Mouse (Mus musculus) heart, postnatal 10 days (tissue): ENCODE measurements around the gene Slpi. TPM values are rescaled to one million over a fixed set of nuclear protein-coding genes. Genes with fewer than 3 reads are reported as not detected.
"Not testable (repeated sequence)": the region's sequence is repeated elsewhere in the genome, so short reads cannot be mapped to it uniquely, and the experiment has no call there.

Experiments
- DNase-seq, 2 experiments: peaks; one replicate each; pipeline ENCODE4 v3.0.0; 2021
- intact Hi-C: fragments of 180-260 bp; cut with DNase I; formaldehyde crosslinking; loops from one replicate; pipeline ENCODE4 v1.15.1; 2025
- total RNA-seq, 2 experiments: library from RNA; stranded (reverse); gene quantifications; 2 replicates each; pipeline ENCODE4 v1.2.3; 2021

Slpi gene
- total RNA-seq, 2 experiments from 2014 or later = 0.45 to 0.77 TPM

- intact Hi-C loops = no loop called here
- no peak for DNase-seq
These were observed 5.9 kb downstream of the Slpi start for GRCm38 (mm10) chr2:164382971-164383370.

DNA sequence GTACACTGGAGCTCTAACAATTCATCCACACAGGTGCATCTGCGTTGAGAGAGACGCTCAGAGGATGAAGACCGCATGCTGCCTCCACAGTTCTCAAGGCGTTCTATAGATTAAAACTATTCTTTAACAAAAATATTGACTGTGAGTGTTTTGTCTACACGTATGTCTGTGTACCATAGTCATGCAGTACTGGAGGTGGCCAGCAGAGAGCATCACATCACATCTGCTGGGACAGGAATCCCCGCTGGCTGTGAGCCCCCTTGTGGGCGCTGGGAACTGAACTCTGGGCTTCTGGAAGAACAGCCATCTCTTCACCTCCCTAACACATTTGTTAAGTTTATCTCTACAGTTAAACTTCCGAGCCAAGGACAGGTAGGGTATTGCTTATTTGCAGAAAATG lies 7.2 kb downstream of the Slpi start:
- intact Hi-C loops = no loop called here
- no peak for DNase-seq

- intact Hi-C loops = no loop called here
These were observed 11.1 kb downstream of the Slpi start for GRCm38 (mm10) chr2:164377478-164378426.

GRCm38 (mm10) chr2:164373187-164373586 lies 15.7 kb downstream of the Slpi start:
- DNase-seq = no peak
- intact Hi-C loops = no loop called here

More at GRCm38 (mm10) chr2:164377478-164378426, 11.1 kb downstream of the Slpi start:
- DNase-seq = no peak

DNA sequence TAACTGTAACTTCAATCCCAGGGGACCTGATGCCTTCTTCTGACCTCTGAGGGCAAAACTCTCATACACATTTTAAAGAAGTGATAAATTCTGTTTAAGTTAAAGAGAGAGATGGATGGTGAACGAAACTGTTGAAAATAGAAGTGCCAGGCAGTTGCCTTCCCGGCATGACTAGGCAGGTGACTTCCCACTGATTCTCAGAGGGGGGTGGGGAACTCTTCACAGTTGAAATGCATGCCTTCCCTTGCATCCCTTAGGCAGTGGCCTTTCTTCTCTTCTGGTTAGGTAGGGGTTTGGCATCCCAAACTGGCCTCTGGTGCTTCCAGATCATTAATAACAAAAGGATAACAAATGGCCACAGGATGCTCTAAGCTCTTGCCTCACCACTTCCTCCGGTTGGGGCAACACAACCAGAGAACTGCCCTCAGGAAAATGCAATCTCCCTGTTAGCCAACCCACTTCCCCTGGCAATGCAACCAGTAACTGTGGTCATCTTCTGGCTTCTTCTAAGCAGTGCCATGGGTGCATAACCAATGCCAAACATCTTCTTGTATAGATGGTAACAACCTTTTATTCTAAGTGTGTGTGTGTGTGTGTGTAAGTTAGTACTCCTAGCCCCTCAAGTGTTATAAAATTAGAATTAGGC lies 16.4 kb downstream of the Slpi start:
- DNase-seq = no peak
- intact Hi-C loops = no loop called here

DNA sequence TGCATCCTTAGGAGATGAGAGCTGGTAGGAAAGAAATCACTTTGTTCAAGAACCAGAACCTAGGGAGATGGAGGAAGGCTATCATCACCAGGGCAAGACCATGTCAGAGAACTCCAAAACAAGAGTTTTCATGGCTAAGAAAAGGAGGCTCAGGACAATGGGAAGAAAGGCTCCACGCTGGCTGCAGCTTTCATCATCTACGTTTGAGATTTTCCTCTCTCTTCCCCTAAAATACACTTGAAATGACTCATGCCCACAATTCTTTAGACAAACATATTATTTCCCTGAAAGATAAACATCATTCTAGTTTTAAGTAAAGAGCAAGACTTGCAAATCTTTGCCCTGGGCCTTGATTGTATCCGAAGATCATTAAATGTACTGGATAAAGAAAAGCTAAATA lies 17.5 kb downstream of the Slpi start:
- no peak for DNase-seq
- intact Hi-C loops = no loop called here

DNA sequence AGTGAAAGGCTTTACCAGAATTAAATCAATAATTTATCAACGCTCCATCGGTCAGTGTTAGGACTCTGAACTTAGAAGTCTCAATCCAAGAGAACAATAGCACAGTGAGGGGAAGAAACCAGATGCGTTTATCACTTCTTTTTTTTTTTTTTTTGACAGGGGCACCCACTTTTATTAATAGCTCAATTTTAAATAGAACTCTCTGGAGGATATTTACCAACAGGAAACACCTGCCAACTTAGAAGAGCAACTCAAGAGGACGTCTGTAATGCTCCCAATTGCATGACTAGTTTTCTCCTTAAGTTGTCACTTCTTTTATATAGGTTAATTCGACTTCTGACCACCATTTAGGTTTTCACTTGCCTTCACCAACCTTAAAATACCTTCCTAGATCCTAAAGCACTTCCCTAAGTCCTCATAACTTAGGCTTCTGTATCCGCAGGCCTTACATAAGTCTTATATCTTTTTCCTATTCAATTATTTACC lies 20.2 kb downstream of the Slpi start:
- intact Hi-C loops = no loop called here
- DNase-seq = no peak

DNA sequence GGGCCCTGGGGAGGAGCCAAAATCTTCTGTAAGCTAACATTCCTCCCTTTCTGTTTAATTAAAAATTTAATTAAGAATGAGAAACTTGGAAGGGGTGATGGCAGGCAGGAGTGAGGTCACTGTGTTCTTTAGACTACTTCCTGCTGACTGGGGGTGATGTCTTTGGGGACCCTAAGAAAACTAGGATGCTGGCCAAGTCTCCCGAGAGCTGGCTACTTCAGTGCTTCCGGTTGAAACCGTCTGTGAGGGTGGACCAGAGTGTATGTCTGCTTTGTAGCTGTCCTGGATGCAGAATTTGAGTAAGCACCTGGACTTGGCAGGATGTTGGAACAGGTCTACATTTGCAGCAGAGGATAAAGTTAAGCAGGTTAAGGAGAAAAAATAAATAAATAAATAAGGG lies 21.9 kb downstream of the Slpi start:
- DNase-seq = peak in 1 of 2 experiments; percentile 9
- intact Hi-C loops = no loop called here

GRCm38 (mm10) chr2:164360974-164361657 lies 27.8 kb downstream of the Slpi start:
- DNase-seq = no peak
- intact Hi-C loops = no loop called here

GRCm38 (mm10) chr2:164359668-164360067 lies 29.2 kb downstream of the Slpi start:
- no peak for DNase-seq
- intact Hi-C loops = no loop called here

GRCm38 (mm10) chr2:164359031-164359430 lies 29.9 kb downstream of the Slpi start:
- DNase-seq = no peak
- intact Hi-C loops = no loop called here

GRCm38 (mm10) chr2:164358373-164358772 lies 30.5 kb downstream of the Slpi start:
- intact Hi-C loops = no loop called here
- no peak for DNase-seq

- DNase-seq = no peak
- intact Hi-C loops = no loop called here
These were observed 32.5 kb downstream of the Slpi start for GRCm38 (mm10) chr2:164356177-164356967.

- intact Hi-C loops = no loop called here
- no peak for DNase-seq
These were observed 35.5 kb downstream of the Slpi start for GRCm38 (mm10) chr2:164353356-164353755.

DNA sequence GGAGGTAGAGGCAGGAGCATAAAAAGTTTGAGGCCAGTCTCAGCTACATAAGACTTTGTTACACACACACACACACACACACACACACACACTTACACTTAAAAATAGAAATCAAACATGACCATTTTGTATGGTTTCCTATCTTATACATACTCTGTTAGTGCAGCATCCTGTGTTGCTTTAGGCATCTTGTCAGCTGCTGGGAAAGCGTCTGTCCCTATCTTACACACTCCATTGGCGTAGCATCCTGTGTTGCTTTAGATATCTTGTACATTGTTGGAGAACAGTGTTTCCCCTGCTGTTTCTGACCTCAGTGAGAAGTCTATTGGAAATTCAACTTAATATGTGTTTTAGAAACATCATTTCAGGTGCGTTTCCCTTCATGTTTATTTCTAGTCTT lies 36.2 kb downstream of the Slpi start:
- DNase-seq = no peak
- intact Hi-C loops = no loop called here

GRCm38 (mm10) chr2:164348980-164349379 lies 39.9 kb downstream of the Slpi start:
- intact Hi-C loops = no loop called here
- DNase-seq = peak; percentile 19 to 38

- DNase-seq, intact Hi-C loops: not testable (repeated sequence)
These were observed 41.2 kb downstream of the Slpi start for GRCm38 (mm10) chr2:164347697-164348096.

DNA sequence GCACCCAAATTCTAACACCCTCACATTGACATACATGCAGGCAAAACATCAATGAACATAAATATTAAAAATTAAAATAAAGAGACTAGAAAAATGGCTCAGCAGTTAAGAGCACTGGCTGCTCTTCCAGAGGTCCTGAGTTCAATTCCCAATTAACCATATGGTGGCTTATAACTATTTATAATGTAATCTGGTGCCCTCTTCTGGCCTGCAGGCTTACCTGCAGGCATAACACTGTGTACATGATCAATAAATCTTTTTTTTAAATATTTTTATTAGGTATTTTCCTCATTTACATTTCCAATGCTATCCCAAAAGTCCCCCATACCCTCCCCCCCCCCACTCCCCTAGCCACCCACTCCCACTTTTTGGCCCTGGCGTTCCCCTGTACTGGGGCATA lies 45.2 kb downstream of the Slpi start:
- intact Hi-C loops = loop anchor here (2.0 to 5.0 kb wide), 2 partner anchors 206 to 241 kb away; no protein-coding TSS in a partner anchor
- DNase-seq = not testable (repeated sequence)

- intact Hi-C loops, DNase-seq: not testable (repeated sequence)
These were observed 56.5 kb downstream of the Slpi start, which contains the start of gene Svs5 for GRCm38 (mm10) chr2:164332440-164332839. Gene Svs5, plus strand, starts transcription at chr2:164332740.

GRCm38 (mm10) chr2:164320983-164321382 lies 67.9 kb downstream of the Slpi start:
- DNase-seq = no peak
- intact Hi-C loops = no loop called here
